Mouse (Mus musculus): ENCODE data around the gene Arid5b. TPM values are rescaled to one million over a fixed set of nuclear protein-coding genes. Genes with fewer than 3 reads are reported as not detected.

Arid5b gene
- polyA plus RNA-seq, 2 experiments, result 1.3 to 3.3 TPM

- H3K4me2 ChIP-seq (ENCODE audit: low read depth), result no peak overlapping the region
Measured at GRCm38 (mm10) chr10:68240804-68241485, 37.6 kb downstream of the Arid5b start.

GRCm38 (mm10) chr10:68240094-68240803, 38.3 kb downstream of the Arid5b start:
- Histone ChIP-seq H3K9ac (replicated peaks) (no peak overlapping the region), H3K4me2 (ENCODE audit: low read depth) (no peak overlapping the region), H3K36me3 (replicated peaks; ENCODE audit: control insufficient read depth, insufficient read depth, low read depth) (no peaks in the 10 kb centered on the region), H3K9me3 (ENCODE audit: control insufficient read depth, low read length) (no peaks in the 10 kb centered on the region), H3K4me1 (replicated peaks; ENCODE audit: control insufficient read depth in 2 of 2, insufficient read depth in 2 of 2, low read length in 1 of 2) (peaks cover 0 to 5% of the 10 kb centered on the region in 2 experiments; a peak in 1 of 4 replicates), H3K27ac (no peak overlapping the region), H3K27me3 (ENCODE audit: control insufficient read depth, insufficient read depth, low read length) (no peaks in the 10 kb centered on the region), H3K4me3 (ENCODE audit: insufficient read depth in 1 of 2, low read depth in 2 of 2, low read length in 2 of 2) (no peak overlapping the region)
- WGBS (ENCODE audit: insufficient replicate concordance), result 48% methylated on average over 3 of the region's 3 CpGs
- no peak for TF ChIP-seq EP300 (IDR thresholded peaks at IDR 0.05; ENCODE audit: low read depth)
- no peak for TF ChIP-seq CTCF (IDR thresholded peaks at IDR 0.05; ENCODE audit: low read depth)
- ATAC-seq (ENCODE audit: insufficient read depth) (no peak), DNase-seq (ENCODE audit: low read depth in 3 of 3, low spot score in 3 of 3) (no peak)

More at GRCm38 (mm10) chr10:68240804-68241485, 37.6 kb downstream of the Arid5b start:
- Histone ChIP-seq H3K4me3 (ENCODE audit: insufficient read depth in 1 of 2, low read depth in 2 of 2, low read length in 2 of 2) (no peak overlapping the region), H3K4me1 (replicated peaks; ENCODE audit: control insufficient read depth in 2 of 2, insufficient read depth in 2 of 2, low read length in 1 of 2) (peaks cover 0 to 5% of the 10 kb centered on the region in 2 experiments; a peak in 1 of 4 replicates), H3K27ac (no peak overlapping the region), H3K36me3 (replicated peaks; ENCODE audit: control insufficient read depth, insufficient read depth, low read depth) (no peaks in the 10 kb centered on the region), H3K27me3 (ENCODE audit: control insufficient read depth, insufficient read depth, low read length) (no peaks in the 10 kb centered on the region), H3K9ac (replicated peaks) (no peak overlapping the region), H3K9me3 (ENCODE audit: control insufficient read depth, low read length) (no peaks in the 10 kb centered on the region)
- 42% methylated on average over 13 of the region's 13 CpGs for WGBS (ENCODE audit: insufficient replicate concordance)
- DNase-seq (ENCODE audit: low read depth in 3 of 3, low spot score in 3 of 3) (no peak), ATAC-seq (ENCODE audit: insufficient read depth) (no peak; the same call in 1 of the 2 replicates)
- TF ChIP-seq CTCF (IDR thresholded peaks at IDR 0.05; ENCODE audit: low read depth), result no peak
- no peak for TF ChIP-seq EP300 (IDR thresholded peaks at IDR 0.05; ENCODE audit: low read depth)

- no peaks in the 10 kb centered on the region for H3K36me3 ChIP-seq (replicated peaks; ENCODE audit: control insufficient read depth, insufficient read depth, low read depth)
- no peak overlapping the region for H3K4me3 ChIP-seq (ENCODE audit: insufficient read depth in 1 of 2, low read depth in 2 of 2, low read length in 2 of 2)
- no peak overlapping the region for H3K27ac ChIP-seq
- ATAC-seq (ENCODE audit: insufficient read depth), result no peak
- WGBS (ENCODE audit: insufficient replicate concordance), result 51% methylated on average over 7 of the region's 7 CpGs
- H3K4me2 ChIP-seq (ENCODE audit: low read depth), result no peak overlapping the region
- TF ChIP-seq CTCF (IDR thresholded peaks at IDR 0.05; ENCODE audit: low read depth) (no peak), EP300 (IDR thresholded peaks at IDR 0.05; ENCODE audit: low read depth) (no peak)
- no peak overlapping the region for H3K9ac ChIP-seq (replicated peaks)
- H3K4me1 ChIP-seq (replicated peaks; ENCODE audit: control insufficient read depth in 2 of 2, insufficient read depth in 2 of 2, low read length in 1 of 2), result peaks cover 0 to 5% of the 10 kb centered on the region in 2 experiments; a peak in 1 of 4 replicates
- no peak for DNase-seq (ENCODE audit: low read depth in 3 of 3, low spot score in 3 of 3)
- no peaks in the 10 kb centered on the region for H3K27me3 ChIP-seq (ENCODE audit: control insufficient read depth, insufficient read depth, low read length)
- H3K9me3 ChIP-seq (ENCODE audit: control insufficient read depth, low read length), result no peaks in the 10 kb centered on the region
Measured at GRCm38 (mm10) chr10:68239426-68240070, 39.0 kb downstream of the Arid5b start.

- no peak overlapping the region for H3K4me2 ChIP-seq (ENCODE audit: low read depth)
- WGBS (ENCODE audit: insufficient replicate concordance), result 25% methylated on average over 5 of the region's 5 CpGs
Measured at GRCm38 (mm10) chr10:68238707-68239425, 39.7 kb downstream of the Arid5b start.

More at GRCm38 (mm10) chr10:68238707-68239425, 39.7 kb downstream of the Arid5b start:
- no peak overlapping the region for H3K27ac ChIP-seq
- no peaks in the 10 kb centered on the region for H3K27me3 ChIP-seq (ENCODE audit: control insufficient read depth, insufficient read depth, low read length)
- peaks cover 0 to 5% of the 10 kb centered on the region in 2 experiments; a peak in 1 of 4 replicates for H3K4me1 ChIP-seq (replicated peaks; ENCODE audit: control insufficient read depth in 2 of 2, insufficient read depth in 2 of 2, low read length in 1 of 2)
- no peaks in the 10 kb centered on the region for H3K9me3 ChIP-seq (ENCODE audit: control insufficient read depth, low read length)
- DNase-seq (ENCODE audit: low read depth in 3 of 3, low spot score in 3 of 3) (no peak), ATAC-seq (ENCODE audit: insufficient read depth) (no peak)
- H3K9ac ChIP-seq (replicated peaks), result no peak overlapping the region
- H3K36me3 ChIP-seq (replicated peaks; ENCODE audit: control insufficient read depth, insufficient read depth, low read depth), result no peaks in the 10 kb centered on the region
- no peak for TF ChIP-seq EP300 (IDR thresholded peaks at IDR 0.05; ENCODE audit: low read depth)
- TF ChIP-seq CTCF (IDR thresholded peaks at IDR 0.05; ENCODE audit: low read depth), result no peak
- H3K4me3 ChIP-seq (ENCODE audit: insufficient read depth in 1 of 2, low read depth in 2 of 2, low read length in 2 of 2), result no peak overlapping the region

All from liver, embryonic 14.5 days (tissue).